Mouse (Mus musculus): Measurements from ENCODE around the gene Ihh. TPM values are rescaled to one million over a fixed set of nuclear protein-coding genes. Genes with fewer than 3 reads are reported as not detected.

The Ihh gene
- total RNA-seq, 2 experiments from 2014 or later, result 0.14 TPM; not detected in 1

- peak; percentile 69 to 75 for DNase-seq
- intact Hi-C loops (cut with DNase I), result loop anchor here (1.0 kb wide), 1 partner anchor 68 kb away; no protein-coding TSS in a partner anchor
Measured at GRCm38 (mm10) chr1:74948784-74949665, 2.4 kb downstream of the Ihh start.

- peak; percentile 18 to 25 for DNase-seq
- intact Hi-C loops (cut with DNase I), result no loop called here
Measured at GRCm38 (mm10) chr1:74947986-74948670, 3.3 kb downstream of the Ihh start.

- intact Hi-C loops (cut with DNase I), result no loop called here
- no peak for DNase-seq
Measured at GRCm38 (mm10) chr1:74941651-74942360, 9.7 kb downstream of the Ihh start.

GRCm38 (mm10) chr1:74939762-74940161 is 11.7 kb downstream of the Ihh start:
- DNase-seq, result no peak
- intact Hi-C loops (cut with DNase I), result loop anchor here (5.0 kb wide), 1 partner anchor 493 kb away; no protein-coding TSS in a partner anchor

- no peak for DNase-seq
- intact Hi-C loops (cut with DNase I), result loop anchor here (5.0 kb wide), 1 partner anchor 496 kb away; no protein-coding TSS in a partner anchor
Measured at GRCm38 (mm10) chr1:74936221-74936830, 15.1 kb downstream of the Ihh start.

- no peak for DNase-seq
- intact Hi-C loops (cut with DNase I), result loop anchor here (5.0 kb wide), 1 partner anchor 497 kb away; no protein-coding TSS in a partner anchor
Measured at GRCm38 (mm10) chr1:74935402-74935801, 16.1 kb downstream of the Ihh start, which contains the start of gene Cfap65. Cfap65 (minus strand) TSS chr1:74935599.

GRCm38 (mm10) chr1:74927621-74928296 is 23.7 kb downstream of the Ihh start:
- intact Hi-C loops (cut with DNase I), result loop anchor here (10.0 kb wide), 1 partner anchor 347 kb away; the partner anchor contains the start of gene Resp18

GRCm38 (mm10) chr1:74926721-74927120 is 24.8 kb downstream of the Ihh start:
- peak; percentile 38 to 44 for DNase-seq
- intact Hi-C loops (cut with DNase I), result loop anchor here (1.0 to 10.0 kb wide), 2 partner anchors 91 to 348 kb away; partner anchors contain the start of gene Resp18

More at GRCm38 (mm10) chr1:74927621-74928296, 23.7 kb downstream of the Ihh start:
- no peak for DNase-seq

GRCm38 (mm10) chr1:74924464-74924863 is 27.0 kb downstream of the Ihh start:
- intact Hi-C loops (cut with DNase I), result loop anchor here (10.0 kb wide), 1 partner anchor 350 kb away; the partner anchor contains the start of gene Resp18
- DNase-seq, result no peak

- no peak for DNase-seq
- intact Hi-C loops (cut with DNase I), result no loop called here
Measured at GRCm38 (mm10) chr1:74915706-74916105, 35.8 kb downstream of the Ihh start.

- intact Hi-C loops (cut with DNase I), result no loop called here
- DNase-seq, result no peak
Measured at GRCm38 (mm10) chr1:74902191-74902590, 49.3 kb downstream of the Ihh start.

GRCm38 (mm10) chr1:74901686-74902085 is 49.8 kb downstream of the Ihh start:
- intact Hi-C loops (cut with DNase I), result loop anchor here (2.0 kb wide), 1 partner anchor 19 kb away; no protein-coding TSS in a partner anchor
- peak in 1 of 2 experiments; percentile 49 for DNase-seq

- intact Hi-C loops (cut with DNase I), result loop anchor here (2.0 kb wide), 1 partner anchor 18 kb away; no protein-coding TSS in a partner anchor
Measured at GRCm38 (mm10) chr1:74900341-74901285, 50.9 kb downstream of the Ihh start.

GRCm38 (mm10) chr1:74898656-74899431 is 52.6 kb downstream of the Ihh start:
- intact Hi-C loops (cut with DNase I), result no loop called here
- DNase-seq, result no peak

More at GRCm38 (mm10) chr1:74900341-74901285, 50.9 kb downstream of the Ihh start:
- no peak for DNase-seq

- no peak for DNase-seq
- intact Hi-C loops (cut with DNase I), result no loop called here
Measured at GRCm38 (mm10) chr1:74897976-74898375, 53.5 kb downstream of the Ihh start.
